Mouse (Mus musculus): ENCODE results near the gene Polr2j. TPM values are rescaled to one million over a fixed set of nuclear protein-coding genes. Genes with fewer than 3 reads are reported as not detected.

Gene Polr2j
- polyA plus RNA-seq, 1 experiment from 2014 or later: 288 TPM

GRCm38 (mm10) chr5:136122165-136122564 is 5.7 kb downstream of the Polr2j start:
- H3K9me3 ChIP-seq: no peaks in the 10 kb centered on the region
- no peak overlapping the region for H3K4me3 ChIP-seq
- no peak for DNase-seq (ENCODE audit: low spot score)
- H3K27me3 ChIP-seq (ENCODE audit: insufficient read depth, poor library complexity, severe bottlenecking): no peaks in the 10 kb centered on the region
- 91% methylated on average over 10 of the region's 10 CpGs for WGBS
- no peak overlapping the region for H3K27ac ChIP-seq
- H3K4me1 ChIP-seq (replicated peaks): peaks cover 14% of the 10 kb centered on the region
- peaks cover 82% of the 10 kb centered on the region for H3K36me3 ChIP-seq

- H3K27ac ChIP-seq: peak within 1 kb of the TSS; percentile 92
- peaks cover 23% of the 10 kb centered on the region for H3K4me1 ChIP-seq (replicated peaks)
- H3K9me3 ChIP-seq: no peaks in the 10 kb centered on the region
- peak; percentile 96 for DNase-seq (ENCODE audit: low spot score)
- H3K4me3 ChIP-seq: peak within 1 kb of the TSS; percentile 70
- no peaks in the 10 kb centered on the region for H3K27me3 ChIP-seq (ENCODE audit: insufficient read depth, poor library complexity, severe bottlenecking)
- WGBS: under 1% methylated on average over 60 of the region's 60 CpGs
- H3K36me3 ChIP-seq: peaks cover 65% of the 10 kb centered on the region
Observed at GRCm38 (mm10) chr5:136135571-136136291, 19.3 kb downstream of the Polr2j start, which contains the start of the genes Lrwd1 and Alkbh4. Gene Lrwd1, minus strand, starts transcription at chr5:136136074. Gene Alkbh4, plus strand, starts transcription at chr5:136136146.

GRCm38 (mm10) chr5:136136292-136136990 is 20.0 kb downstream of the Polr2j start:
- Histone ChIP-seq H3K27me3 (ENCODE audit: insufficient read depth, poor library complexity, severe bottlenecking) (no peaks in the 10 kb centered on the region), H3K9me3 (no peaks in the 10 kb centered on the region), H3K4me3 (peak overlapping the region; percentile 70), H3K27ac (peak overlapping the region; percentile 92), H3K36me3 (peaks cover 66% of the 10 kb centered on the region), H3K4me1 (replicated peaks) (peaks cover 23% of the 10 kb centered on the region)
- 8% methylated on average over 20 of the region's 20 CpGs for WGBS
- no peak for DNase-seq (ENCODE audit: low spot score)

GRCm38 (mm10) chr5:136137658-136138274 is 21.3 kb downstream of the Polr2j start:
- peak; percentile 49 for DNase-seq (ENCODE audit: low spot score)
- peaks cover 23% of the 10 kb centered on the region for H3K4me1 ChIP-seq (replicated peaks)

GRCm38 (mm10) chr5:136139393-136139792 is 23.0 kb downstream of the Polr2j start:
- H3K4me1 ChIP-seq (replicated peaks): peaks cover 21% of the 10 kb centered on the region

More at GRCm38 (mm10) chr5:136137658-136138274, 21.3 kb downstream of the Polr2j start:
- Histone ChIP-seq H3K9me3 (0 out of 2 replicates have a peak, but pooled peaks cover 2% of the 10 kb centered on the region), H3K36me3 (peaks cover 66% of the 10 kb centered on the region), H3K27ac (no peak overlapping the region), H3K27me3 (ENCODE audit: insufficient read depth, poor library complexity, severe bottlenecking) (no peaks in the 10 kb centered on the region), H3K4me3 (no peak overlapping the region)
- 71% methylated on average over 13 of the region's 13 CpGs for WGBS

GRCm38 (mm10) chr5:136140057-136140482 is 23.6 kb downstream of the Polr2j start:
- Histone ChIP-seq H3K27ac (no peak overlapping the region), H3K9me3 (peaks cover 6% of the 10 kb centered on the region; the same call in 1 of the 2 replicates), H3K4me1 (replicated peaks) (peaks cover 14% of the 10 kb centered on the region), H3K4me3 (no peak overlapping the region), H3K27me3 (ENCODE audit: insufficient read depth, poor library complexity, severe bottlenecking) (no peaks in the 10 kb centered on the region), H3K36me3 (peaks cover 48% of the 10 kb centered on the region)
- whole genome bisulfite sequencing: 95% methylated on average over 10 of the region's 10 CpGs
- DNase-seq (ENCODE audit: low spot score): no peak

More at GRCm38 (mm10) chr5:136139393-136139792, 23.0 kb downstream of the Polr2j start:
- Histone ChIP-seq H3K9me3 (peaks cover 6% of the 10 kb centered on the region; the same call in 1 of the 2 replicates), H3K27ac (no peak overlapping the region), H3K4me3 (no peak overlapping the region), H3K36me3 (peaks cover 49% of the 10 kb centered on the region), H3K27me3 (ENCODE audit: insufficient read depth, poor library complexity, severe bottlenecking) (no peaks in the 10 kb centered on the region)
- DNase-seq (ENCODE audit: low spot score): no peak
- 96% methylated on average over 13 of the region's 13 CpGs for WGBS

GRCm38 (mm10) chr5:136142746-136143145 is 26.3 kb downstream of the Polr2j start:
- H3K27me3 ChIP-seq (ENCODE audit: insufficient read depth, poor library complexity, severe bottlenecking): no peaks in the 10 kb centered on the region
- peaks cover 48% of the 10 kb centered on the region for H3K36me3 ChIP-seq
- H3K4me1 ChIP-seq (replicated peaks): no peaks in the 10 kb centered on the region
- peaks cover 6% of the 10 kb centered on the region; the same call in 1 of the 2 replicates for H3K9me3 ChIP-seq
- no peak overlapping the region for H3K4me3 ChIP-seq
- WGBS: 82% methylated on average over 5 of the region's 5 CpGs
- no peak for DNase-seq (ENCODE audit: low spot score)
- no peak overlapping the region for H3K27ac ChIP-seq

GRCm38 (mm10) chr5:136143161-136143755 is 26.8 kb downstream of the Polr2j start:
- no peak overlapping the region for H3K4me3 ChIP-seq
- no peak for DNase-seq (ENCODE audit: low spot score)
- H3K4me1 ChIP-seq (replicated peaks): no peaks in the 10 kb centered on the region
- peaks cover 6% of the 10 kb centered on the region; the same call in 1 of the 2 replicates for H3K9me3 ChIP-seq
- 91% methylated on average over 6 of the region's 6 CpGs for WGBS
- no peak overlapping the region for H3K27ac ChIP-seq
- peaks cover 43% of the 10 kb centered on the region for H3K36me3 ChIP-seq
- H3K27me3 ChIP-seq (ENCODE audit: insufficient read depth, poor library complexity, severe bottlenecking): no peaks in the 10 kb centered on the region

GRCm38 (mm10) chr5:136144606-136145430 is 28.4 kb downstream of the Polr2j start:
- Histone ChIP-seq H3K36me3 (peaks cover 28% of the 10 kb centered on the region), H3K4me1 (replicated peaks) (no peaks in the 10 kb centered on the region), H3K4me3 (no peak overlapping the region), H3K27me3 (ENCODE audit: insufficient read depth, poor library complexity, severe bottlenecking) (no peaks in the 10 kb centered on the region), H3K9me3 (peaks cover 6% of the 10 kb centered on the region; the same call in 1 of the 2 replicates), H3K27ac (no peak overlapping the region)
- 75% methylated on average over 12 of the region's 12 CpGs for WGBS
- DNase-seq (ENCODE audit: low spot score): no peak

- 97% methylated on average over 1 of the region's 1 CpGs for WGBS
- DNase-seq (ENCODE audit: low spot score): no peak
- Histone ChIP-seq H3K4me3 (no peak overlapping the region), H3K36me3 (peaks cover 7% of the 10 kb centered on the region), H3K4me1 (replicated peaks) (no peaks in the 10 kb centered on the region), H3K9me3 (peaks cover 6% of the 10 kb centered on the region; the same call in 1 of the 2 replicates), H3K27ac (no peak overlapping the region), H3K27me3 (ENCODE audit: insufficient read depth, poor library complexity, severe bottlenecking) (no peaks in the 10 kb centered on the region)
Observed at GRCm38 (mm10) chr5:136146936-136147335, 30.5 kb downstream of the Polr2j start.

GRCm38 (mm10) chr5:136147704-136148103 is 31.3 kb downstream of the Polr2j start:
- no peak overlapping the region for H3K4me3 ChIP-seq
- H3K27ac ChIP-seq: no peak overlapping the region
- H3K9me3 ChIP-seq: peaks cover 4% of the 10 kb centered on the region; the same call in 1 of the 2 replicates
- no peaks in the 10 kb centered on the region for H3K27me3 ChIP-seq (ENCODE audit: insufficient read depth, poor library complexity, severe bottlenecking)
- no peak for DNase-seq (ENCODE audit: low spot score)
- WGBS: 77% methylated on average over 8 of the region's 8 CpGs
- H3K36me3 ChIP-seq: no peaks in the 10 kb centered on the region
- no peaks in the 10 kb centered on the region for H3K4me1 ChIP-seq (replicated peaks)
